Comparison of ENCODE assay signal across 8 mouse cellular contexts in genomic region chr17:29095201-29095733, GRCm38 (mm10). TPM values are rescaled to one million over a fixed set of nuclear protein-coding genes. Genes with fewer than 3 reads are reported as not detected.
DNase-seq lines count a peak whose midpoint lies in the region; ATAC-seq lines count a peak whose summit lies in the region.

No protein-coding gene starts in this region.

- peaks cover 17% of the 10 kb centered on the region for H3K4me1 ChIP-seq in intestine, embryonic 14.5 days (replicated peaks; ENCODE audit: control insufficient read depth, insufficient read depth, low read length)

- H3K4me2 ChIP-seq in intestine, embryonic 14.5 days (ENCODE audit: low read length) = peak overlapping the region; percentile 88

- no peaks in the 10 kb centered on the region for H3K36me3 ChIP-seq in intestine, embryonic 14.5 days (ENCODE audit: control insufficient read depth, insufficient read depth, low read length)

- no peaks in the 10 kb centered on the region for H3K9me3 ChIP-seq in intestine, embryonic 14.5 days (ENCODE audit: control insufficient read depth, low read length)

- DNase-seq in adrenal gland, adult 18-20 months (ENCODE audit: low spot score in 2 of 2) = peak; percentile 98 to 100
- DNase-seq in embryo, embryonic 10.5 days (ENCODE audit: low spot score) = peak; percentile 90
- peak; percentile 96 for DNase-seq in gastrocnemius, postnatal 14 days
- DNase-seq in intestine, embryonic 14.5 days (ENCODE audit: low spot score) = peak; percentile 99
- peak; percentile 95 to 97 for DNase-seq in left cerebral cortex, postnatal 10 days (ENCODE audit: extremely low spot score in 1 of 2, low spot score in 2 of 2)
- DNase-seq in right cerebral cortex, postnatal 10 days (ENCODE audit: low spot score in 2 of 2) = peak; percentile 97 to 98
- DNase-seq in urinary bladder, postnatal 14 days (ENCODE audit: low spot score) = peak; percentile 98

- H3K4me3 ChIP-seq in intestine, embryonic 14.5 days (ENCODE audit: low read depth, low read length) = peak overlapping the region; percentile 48

- H3K27me3 ChIP-seq in intestine, embryonic 14.5 days (replicated peaks; ENCODE audit: control insufficient read depth, insufficient read depth, low read length) = peaks cover 15% of the 10 kb centered on the region

- peak overlapping the region; percentile 47 for H3K27ac ChIP-seq in intestine, embryonic 14.5 days (ENCODE audit: low read depth)

- peak overlapping the region; percentile 48 for H3K9ac ChIP-seq in intestine, embryonic 14.5 days (ENCODE audit: low read length)

- ATAC-seq in intestine, embryonic 14.5 days (replicated peaks; ENCODE audit: low FRiP score, low TSS enrichment, low read depth) = peak; percentile 55
- ATAC-seq in megakaryocyte progenitor cell, adult 5-6 weeks (replicated peaks; ENCODE audit: poor library complexity) = peak; percentile 86

- intact Hi-C loops in gastrocnemius, postnatal 14 days (cut with DNase I; ENCODE audit: low total_unique reads) = loop anchor here (5.0 kb wide), 2 partner anchors 48 to 72 kb away; no protein-coding TSS in a partner anchor
- intact Hi-C loops in left cerebral cortex, postnatal 10 days (cut with DNase I) = loop anchor here (2.0 to 5.0 kb wide), 2 partner anchors 46 to 72 kb away; no protein-coding TSS in a partner anchor

- under 1% methylated on average over 44 of the region's 44 CpGs for WGBS in intestine, embryonic 14.5 days

RNA-seq across cellular contexts. Expression of gene Cdkn1a, which starts 4.5 kb away (rescaled TPM):
- 100 to 1,000 TPM; 100 to 128 TPM for total RNA-seq in adrenal gland, adult 18-20 months (2021)
- total RNA-seq in gastrocnemius, postnatal 14 days (2021) = 10 to 100 TPM; 24.1 to 70.7 TPM
- polyA plus RNA-seq in intestine, embryonic 14.5 days (2014; fragmentation: Nextera tagmentation; extraction: Ambion mirVana) = 55.5 and 75.7 TPM in 2 replicates
- 10 to 100 TPM; 34.2 to 40.4 TPM for total RNA-seq in left cerebral cortex, postnatal 10 days (2021)
- total RNA-seq in megakaryocyte progenitor cell, adult 5-6 weeks (2015) = 7.8 and 11.4 TPM in 2 replicates
- total RNA-seq in megakaryocyte progenitor cell, adult 5-6 weeks (2017) = 1.3 and 3.6 TPM in 2 replicates

RNA-seq across cellular contexts. Expression of gene Rab44, which starts 18.7 kb away (rescaled TPM):
- under 1 TPM; 0.20 to 0.54 TPM for total RNA-seq in adrenal gland, adult 18-20 months (2021)
- 1 to 10 TPM; 1.2 to 1.6 TPM for total RNA-seq in gastrocnemius, postnatal 14 days (2021)
- polyA plus RNA-seq in intestine, embryonic 14.5 days (2014; fragmentation: Nextera tagmentation; extraction: Ambion mirVana) = 0.26 and 0.71 TPM in 2 replicates
- under 1 TPM in 1 of 2 experiments, not detected in 1; 0.15 TPM for total RNA-seq in left cerebral cortex, postnatal 10 days (2021)
- 188 and 202 TPM in 2 replicates for total RNA-seq in megakaryocyte progenitor cell, adult 5-6 weeks (2015)
- 286 and 295 TPM in 2 replicates for total RNA-seq in megakaryocyte progenitor cell, adult 5-6 weeks (2017)

Comparison
In these comparisons a context has a peak if more than half of its experiments do, and no peak if none do; other contexts are left out.
1. Peak in every context shown above with its lines: DNase-seq, ATAC-seq, H3K4me3 ChIP-seq and H3K27ac ChIP-seq.
2. RNA of gene Rab44, which starts 18.7 kb away (total RNA-seq): 188 to 295 TPM in megakaryocyte progenitor cell, adult 5-6 weeks; 1.2 to 1.6 TPM in gastrocnemius, postnatal 14 days, 0.20 to 0.54 TPM in adrenal gland, adult 18-20 months and 0.15 TPM in left cerebral cortex, postnatal 10 days; every median in the first group is over 10 times any median in the second.